ENCODE assay signal across 28 mouse cellular contexts in genomic region chr10:21675786-21676185, GRCm38 (mm10).
"Had no signal": no experiment of that assay in that cellular context is flagged by ENCODE, and none has a peak within 500 bp of the region (broad histone marks: within the 10 kb centered on the region; RNA-seq: fewer than 3 reads in every experiment).

No protein-coding gene starts in this region.

- H3K9ac ChIP-seq: embryonic facial prominence, embryonic 12.5 days; embryonic facial prominence, embryonic 13.5 days; embryonic facial prominence, embryonic 15.5 days; forebrain, embryonic 12.5 days; forebrain, embryonic 13.5 days; forebrain, embryonic 15.5 days; forebrain, postnatal 0 days had no signal

- DNase-seq: cerebellum, adult 2 months; cerebellum, adult 8-10 months; cerebellum, adult 9-10 months; cerebellum, adult 9-11 months; cerebellum, postnatal 10 days; cerebellum, postnatal 14 days; cerebellum, postnatal 25 days; cerebellum, postnatal 36 days; embryo, embryonic 11 days; forebrain, postnatal 0 days; gastrocnemius, adult 2 months; gastrocnemius, postnatal 10 days; gastrocnemius, postnatal 14 days; gastrocnemius, postnatal 25 days; gastrocnemius, postnatal 36 days; heart, adult 18-20 months had no signal

- H3K9me3 ChIP-seq: embryonic facial prominence, embryonic 10.5 days; embryonic facial prominence, embryonic 12.5 days; embryonic facial prominence, embryonic 13.5 days; embryonic facial prominence, embryonic 15.5 days; forebrain, embryonic 10.5 days; forebrain, embryonic 12.5 days; forebrain, embryonic 13.5 days; forebrain, embryonic 15.5 days had no signal

- H3K4me3 ChIP-seq: embryonic facial prominence, embryonic 10.5 days; embryonic facial prominence, embryonic 12.5 days; embryonic facial prominence, embryonic 13.5 days; embryonic facial prominence, embryonic 15.5 days; erythroblast, embryonic 14.5 days; forebrain, embryonic 10.5 days; forebrain, embryonic 12.5 days; forebrain, embryonic 13.5 days; forebrain, embryonic 15.5 days; gastrocnemius, adult 2 months; heart, adult 2 months had no signal

- H3K27me3 ChIP-seq: embryonic facial prominence, embryonic 12.5 days; embryonic facial prominence, embryonic 13.5 days; embryonic facial prominence, embryonic 15.5 days; forebrain, embryonic 12.5 days; forebrain, embryonic 13.5 days; forebrain, embryonic 15.5 days had no signal

- H3K36me3 ChIP-seq: embryonic facial prominence, embryonic 10.5 days; embryonic facial prominence, embryonic 12.5 days; embryonic facial prominence, embryonic 13.5 days; embryonic facial prominence, embryonic 15.5 days; forebrain, embryonic 10.5 days; forebrain, embryonic 12.5 days; forebrain, embryonic 15.5 days had no signal

- ATAC-seq: forebrain, embryonic 13.5 days; forebrain, embryonic 14.5 days; forebrain, embryonic 15.5 days; forebrain, embryonic 16.5 days; forebrain, postnatal 0 days had no signal

- H3K4me2 ChIP-seq: embryonic facial prominence, embryonic 12.5 days; embryonic facial prominence, embryonic 13.5 days; embryonic facial prominence, embryonic 15.5 days; forebrain, embryonic 12.5 days; forebrain, embryonic 13.5 days; forebrain, embryonic 15.5 days had no signal

- H3K27ac ChIP-seq: embryonic facial prominence, embryonic 10.5 days; embryonic facial prominence, embryonic 12.5 days; embryonic facial prominence, embryonic 13.5 days; embryonic facial prominence, embryonic 15.5 days; forebrain, embryonic 10.5 days; forebrain, embryonic 12.5 days; forebrain, embryonic 13.5 days; forebrain, embryonic 15.5 days; gastrocnemius, adult 2 months; heart, adult 2 months had no signal
